Mouse (Mus musculus) right cerebral cortex, postnatal 25 days (tissue): ENCODE measurements at regions not wholly inside any gene's neighbourhood (a gene's known extent, or its start where the extent isn't known, plus 50 kb on each side); places are given as distances from the start of the nearest gene placed in this dataset.

Experiments used
- DNase-seq: peaks from one replicate; pipeline ENCODE4 v3.0.0; 2022

DNA sequence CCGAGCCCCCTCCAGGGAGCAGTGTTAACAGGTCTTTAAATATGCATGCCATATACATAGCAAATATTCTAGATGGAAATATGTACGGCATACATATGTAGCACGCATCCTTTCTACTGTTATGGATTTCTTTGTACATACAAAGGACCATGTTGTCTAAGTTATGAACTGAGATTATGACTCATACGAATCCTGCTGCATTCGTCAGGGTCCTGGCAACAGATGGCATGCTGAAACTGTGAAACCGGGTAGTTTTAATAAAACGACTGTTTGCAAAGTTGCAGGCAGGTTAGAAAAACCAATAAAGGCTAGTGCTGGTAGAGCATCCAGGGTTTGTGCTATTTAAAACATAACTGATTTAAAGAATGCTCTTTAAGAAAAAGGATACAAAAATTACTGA, 88.8 kb upstream of the Tlk1 start:
- no peak for DNase-seq

DNA sequence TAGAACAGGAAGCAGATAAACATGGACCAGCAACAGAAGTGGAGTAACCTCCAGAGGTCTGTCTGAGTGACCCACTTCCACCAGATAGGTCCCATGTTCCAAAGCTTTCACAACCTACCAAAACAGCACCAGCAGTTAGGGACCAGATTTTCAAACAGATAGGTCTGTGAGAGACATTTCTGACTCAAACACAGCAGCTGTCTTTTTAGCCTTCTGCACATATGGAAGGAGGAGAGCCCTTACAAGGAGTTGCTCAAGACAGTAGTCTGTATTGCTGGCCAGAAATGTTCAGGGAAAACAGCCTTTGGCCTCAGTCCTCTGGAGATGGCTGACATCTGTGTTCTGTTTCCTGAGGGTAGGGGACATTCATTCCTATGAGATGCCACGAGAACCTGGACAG, 83.9 kb upstream of the Tlk1 start:
- DNase-seq, result no peak

DNA sequence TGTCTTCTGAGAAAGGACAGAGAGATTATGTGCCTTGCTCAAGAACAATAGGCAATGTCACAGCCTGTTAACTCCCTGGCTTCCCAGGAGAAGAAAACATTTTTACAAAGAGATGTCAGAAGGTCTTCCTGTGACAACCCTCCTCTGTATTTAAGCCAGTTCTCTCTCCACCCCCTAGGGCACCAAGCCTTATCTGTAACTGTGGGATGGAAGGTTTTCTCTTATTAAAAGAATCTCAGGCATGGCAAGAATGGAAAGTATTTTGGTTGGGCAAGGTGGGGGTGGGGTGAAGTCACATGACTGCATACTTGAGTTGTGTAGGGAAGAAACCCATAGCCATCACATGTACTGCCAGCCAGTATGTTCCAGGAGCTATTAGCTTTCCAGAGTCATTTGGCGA, 83.1 kb upstream of the Tlk1 start:
- DNase-seq, result no peak

DNA sequence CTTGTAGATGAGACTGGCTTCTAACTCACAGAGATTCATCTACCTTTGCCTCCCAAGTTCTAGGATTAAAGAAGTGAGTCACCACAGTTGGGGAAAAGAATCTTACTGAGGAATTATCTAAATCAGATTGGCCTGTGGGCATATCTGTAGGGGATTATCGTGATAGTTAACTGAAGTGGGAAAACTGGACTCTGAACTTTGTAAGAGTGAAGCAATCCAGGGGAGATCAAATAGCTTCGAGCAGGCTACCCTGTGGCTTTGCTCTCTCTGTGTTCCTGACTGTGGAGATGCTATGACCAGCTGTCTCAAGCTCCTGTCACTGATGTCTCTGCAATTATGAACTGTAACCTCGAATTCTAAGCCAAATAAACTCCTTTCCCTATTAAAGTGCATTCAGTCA, 80.7 kb upstream of the Tlk1 start:
- no peak for DNase-seq

DNA sequence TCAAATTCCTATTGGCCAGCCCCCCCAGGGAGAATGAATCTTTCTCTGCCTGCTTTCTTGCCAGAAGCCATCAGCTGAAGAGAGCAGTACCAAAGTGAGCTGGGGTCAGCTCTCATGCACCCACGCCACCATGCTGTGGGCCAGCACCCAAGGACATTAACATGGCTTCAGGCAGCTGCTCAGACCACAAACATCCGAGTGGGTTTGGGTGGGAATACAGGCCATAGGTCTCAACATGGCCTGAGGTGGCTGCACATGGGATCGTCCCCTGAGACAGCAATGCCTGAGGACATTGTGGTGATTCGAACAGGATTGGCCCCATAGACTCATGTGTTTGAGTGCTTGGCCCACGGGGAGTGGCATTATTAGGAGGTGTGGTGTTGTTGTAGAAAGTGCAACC, 78.9 kb upstream of the Tlk1 start:
- no peak for DNase-seq

DNA sequence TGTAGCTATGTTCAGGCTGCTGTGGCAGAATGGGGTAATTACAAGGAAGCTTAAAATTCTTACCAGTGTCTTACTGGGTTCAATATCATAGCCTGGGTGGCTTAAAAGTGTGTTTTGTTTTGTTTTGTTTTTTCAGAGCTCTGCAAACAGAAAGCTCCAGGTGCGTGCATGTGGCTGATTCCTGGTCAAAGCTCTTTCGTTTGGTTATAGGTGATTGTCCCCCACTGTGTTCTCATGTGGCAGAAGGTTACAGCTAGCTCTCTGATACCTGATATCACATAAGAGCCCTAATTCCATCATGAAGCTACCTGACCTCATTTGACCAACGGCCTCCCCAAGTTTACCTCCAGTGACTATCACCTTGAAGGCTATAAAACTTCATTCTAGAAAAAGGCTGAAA, 76.7 kb upstream of the Tlk1 start:
- no peak for DNase-seq

DNA sequence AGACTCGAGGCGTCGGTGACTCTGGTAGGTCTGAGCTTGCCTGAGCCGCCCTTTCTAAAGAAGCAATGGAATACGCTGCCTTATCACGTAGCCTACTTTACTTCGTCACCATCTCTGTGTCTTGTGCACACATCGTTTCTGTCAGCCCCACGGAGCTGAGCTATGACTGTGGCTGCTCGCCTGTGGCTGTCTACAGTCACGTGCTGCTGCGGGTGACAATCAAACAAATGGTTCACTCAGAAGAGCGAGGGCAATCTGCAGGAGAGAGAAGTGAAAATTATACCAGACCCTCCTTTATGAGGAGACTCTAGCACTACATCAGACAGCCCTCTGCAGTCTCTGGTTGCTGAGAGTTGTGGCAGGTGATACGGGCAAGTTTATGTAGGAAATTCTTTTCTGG, 76.0 kb upstream of the Tlk1 start:
- DNase-seq, result no peak

DNA sequence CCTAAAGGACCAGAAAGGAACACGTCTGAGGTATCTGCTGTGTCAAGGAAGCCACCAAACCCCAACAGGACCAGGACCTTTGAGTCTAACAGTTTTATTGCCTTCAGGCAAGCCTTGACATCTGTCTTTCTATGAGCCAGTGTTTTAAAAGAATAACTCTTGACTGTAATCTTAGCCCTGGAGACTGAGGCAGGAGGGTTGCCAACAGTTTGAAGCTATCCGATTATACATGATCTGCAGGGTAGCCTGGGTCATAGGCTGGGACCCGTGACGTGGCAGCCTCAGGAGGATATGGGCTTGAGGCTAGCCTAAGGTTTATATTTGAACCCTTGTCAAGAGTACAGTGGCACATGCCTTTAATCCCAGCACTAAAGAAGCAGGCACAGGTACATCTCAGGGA, 73.5 kb upstream of the Tlk1 start:
- no peak for DNase-seq

DNA sequence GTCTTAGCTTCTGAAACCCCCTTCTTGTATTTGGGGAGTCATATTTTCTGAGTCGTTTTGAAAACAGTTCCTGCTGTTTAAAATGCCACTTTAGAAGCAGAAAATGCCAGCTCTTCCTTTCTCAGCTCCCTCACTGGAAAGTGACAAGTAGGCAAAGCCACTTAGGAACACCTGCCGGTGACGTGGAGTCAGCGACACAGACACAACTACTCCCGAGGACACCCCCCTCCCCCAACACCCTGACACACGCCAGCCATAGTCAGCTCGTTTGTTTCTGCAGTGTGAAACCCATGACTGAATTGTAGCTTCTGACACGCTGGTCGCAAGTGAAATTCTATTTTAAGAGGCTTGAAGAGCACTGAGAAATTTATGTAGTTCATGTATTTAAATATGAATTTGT, 72.9 kb upstream of the Tlk1 start:
- no peak for DNase-seq

DNA sequence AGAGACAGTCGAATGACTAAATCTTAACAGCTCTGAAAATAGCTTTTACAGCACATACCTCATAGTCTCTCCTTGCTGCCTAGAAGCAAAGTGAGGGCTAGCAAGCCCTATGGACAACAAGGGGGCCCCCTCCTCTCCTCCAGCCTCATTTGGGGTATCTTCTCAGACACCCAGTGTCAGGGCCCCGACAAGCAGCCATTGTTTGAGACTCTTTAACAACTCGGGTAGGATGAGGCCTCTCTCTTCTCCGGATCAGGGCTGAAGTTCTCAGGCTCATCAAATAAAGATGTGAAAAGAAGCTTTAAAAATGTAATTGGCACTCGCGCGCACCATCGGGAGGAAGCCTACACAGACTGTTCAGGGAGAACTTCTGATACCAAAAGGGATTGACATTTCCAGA, 71.8 kb upstream of the Tlk1 start:
- peak; percentile 34 for DNase-seq

DNA sequence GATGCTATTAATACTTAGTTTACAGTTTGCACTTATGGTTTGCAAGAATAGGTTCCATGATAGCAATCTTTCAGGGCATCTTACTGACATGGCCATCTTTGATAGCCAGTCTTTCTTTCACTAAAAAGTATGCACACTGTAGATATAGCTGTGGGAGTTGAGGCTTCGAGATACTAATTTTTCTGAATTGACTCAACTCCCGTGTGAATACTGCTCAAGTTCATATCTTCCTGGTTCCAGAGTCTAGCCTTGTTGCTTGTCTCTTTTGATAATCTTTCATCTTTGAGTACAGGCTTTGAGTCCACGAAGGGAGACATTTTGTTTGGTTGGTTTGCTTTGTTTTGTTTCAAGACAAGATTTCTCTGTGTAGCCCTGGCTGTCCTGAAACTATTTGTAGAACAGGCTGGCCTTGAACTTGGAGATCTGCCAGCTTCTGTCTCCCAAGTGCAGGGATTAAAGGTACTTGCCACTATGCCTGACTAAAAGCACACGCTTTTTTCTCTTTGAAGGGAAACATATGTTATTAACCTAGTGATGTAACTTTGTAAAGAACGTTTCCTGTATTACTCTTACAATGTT, 64.1 kb upstream of the Tlk1 start:
- no peak for DNase-seq

DNA sequence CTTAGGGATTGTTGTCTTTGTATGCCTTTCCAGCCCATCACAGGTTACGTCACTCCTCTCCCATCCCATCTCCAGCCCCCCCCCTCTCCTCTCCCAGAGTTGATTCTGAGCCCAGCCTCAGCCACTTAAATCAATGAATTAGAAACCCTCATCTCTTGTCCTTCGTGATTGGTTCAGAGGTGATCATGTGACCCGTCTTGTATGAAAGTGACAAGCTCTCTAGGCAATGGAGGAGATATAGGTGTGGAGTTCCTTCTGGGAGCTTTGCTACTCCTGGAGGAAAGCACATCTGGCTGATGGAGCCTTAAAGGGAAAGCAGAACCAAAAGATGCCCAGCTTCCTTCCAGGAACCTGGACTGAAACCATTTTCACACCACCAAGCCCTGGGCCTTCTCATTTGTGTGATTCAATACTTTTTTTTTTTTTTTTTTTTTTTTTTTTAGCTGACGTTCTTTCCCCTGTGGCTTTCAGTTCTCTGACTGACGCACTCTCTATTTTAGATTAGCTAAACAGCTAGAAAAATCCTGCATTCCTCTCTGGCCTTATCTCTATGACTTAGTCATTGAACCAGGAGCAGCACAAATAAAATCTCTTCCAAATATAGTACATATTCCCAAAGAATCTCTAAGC, 63.4 kb upstream of the Tlk1 start:
- no peak for DNase-seq

DNA sequence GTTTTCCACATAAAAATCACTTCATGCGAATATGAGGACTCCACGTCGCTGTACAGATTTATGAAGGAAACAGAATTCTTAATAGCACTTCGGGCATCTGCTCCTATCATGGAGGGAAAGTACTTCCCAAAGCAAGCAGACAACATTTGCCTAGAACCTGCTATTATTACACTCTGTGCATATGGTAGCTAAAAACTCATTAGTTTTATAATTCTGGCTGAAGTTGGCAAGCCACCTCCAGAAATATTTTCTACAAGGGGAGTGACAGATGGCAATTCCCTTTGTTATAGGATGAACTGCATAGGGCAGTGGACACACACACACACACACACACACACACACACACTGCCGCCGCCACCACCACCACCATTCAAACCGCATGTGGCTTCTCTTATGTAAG, 61.3 kb upstream of the Tlk1 start:
- DNase-seq, result peak; percentile 38

DNA sequence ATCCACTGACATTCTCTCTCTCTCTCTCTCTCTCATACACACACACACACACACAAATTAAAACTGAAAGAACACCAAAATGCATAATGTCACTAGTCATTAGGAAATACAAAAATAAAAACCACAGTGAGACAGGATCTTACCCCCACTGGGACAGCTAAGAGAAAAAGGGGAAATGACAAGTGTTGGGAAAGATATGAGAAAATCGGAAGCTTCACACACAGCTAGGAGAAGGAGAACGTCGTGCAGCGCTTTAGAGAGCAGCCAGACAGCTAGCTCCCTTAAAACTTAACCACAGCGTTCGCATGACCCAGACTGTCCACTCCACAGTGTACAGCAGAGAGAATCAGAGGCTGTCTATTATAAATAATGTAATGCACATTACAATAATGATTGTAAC, 60.1 kb upstream of the Tlk1 start:
- DNase-seq, result no peak

DNA sequence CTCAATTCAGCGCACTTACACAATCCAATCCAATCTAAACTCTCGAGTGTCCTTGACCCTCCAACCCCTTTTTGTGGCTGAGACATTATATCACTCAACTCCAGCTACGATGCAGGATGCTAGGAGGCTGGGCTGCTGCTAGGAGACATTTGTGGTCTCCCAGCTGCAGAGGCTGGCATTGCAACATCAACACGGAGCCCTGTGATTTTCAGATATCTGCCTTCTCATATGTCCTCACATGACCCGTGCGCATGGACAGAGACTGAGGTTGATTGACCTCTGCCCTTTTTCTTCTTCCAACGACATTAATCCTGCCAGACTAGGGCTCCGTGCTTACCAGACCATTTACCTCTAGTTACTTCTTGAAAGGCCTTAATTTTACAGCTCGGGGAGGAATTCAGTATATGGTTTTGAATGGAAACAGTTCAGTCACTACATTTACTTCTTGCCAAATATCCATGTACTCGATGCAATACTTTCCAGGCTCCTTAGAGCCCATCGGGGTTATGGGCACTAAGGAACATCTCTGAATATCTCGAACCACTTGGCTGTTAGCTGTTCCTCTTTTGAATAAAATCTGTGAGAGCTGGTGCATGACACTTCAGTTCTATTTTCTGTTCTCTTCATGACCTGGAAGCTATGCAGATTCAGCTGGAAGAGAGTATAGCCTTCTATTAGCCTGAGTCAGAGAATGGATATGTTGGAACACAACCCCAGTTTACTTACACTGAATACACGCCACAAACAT, 52.0 kb upstream of the Tlk1 start:
- DNase-seq, result no peak

DNA sequence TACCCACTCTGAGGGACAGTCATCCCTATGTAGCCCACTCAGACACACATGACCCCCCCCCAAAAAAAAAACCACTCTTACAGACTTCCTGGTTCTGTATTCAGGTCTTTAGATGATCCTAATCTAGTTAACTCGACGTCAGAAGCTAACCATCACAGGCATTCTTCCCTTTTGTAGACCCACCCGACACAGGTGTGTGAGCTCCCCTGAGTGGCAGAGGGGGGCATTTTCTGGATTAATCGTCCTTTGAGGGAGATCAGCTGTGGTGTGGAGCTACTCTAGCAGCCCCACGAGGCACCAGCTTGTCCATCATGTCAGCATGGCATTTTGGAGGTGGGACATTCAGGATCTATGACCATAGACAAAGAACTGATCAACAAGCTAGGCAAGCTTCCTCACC, 50.7 kb upstream of the Tlk1 start:
- no peak for DNase-seq
